Mouse (Mus musculus) natural killer cell, adult 2 months (primary cell): ENCODE data around the gene Olfr1214.
"Not testable (repeated sequence)": the region's sequence is repeated elsewhere in the genome, so short reads cannot be mapped to it uniquely, and the experiment has no call there.

Experiments used
- DNase-seq, 2 experiments: peaks; one replicate each; pipeline ENCODE4 v3.0.0; 2022; ENCODE audit warnings: low spot score in 2 of 2

Olfr1214 gene

DNA sequence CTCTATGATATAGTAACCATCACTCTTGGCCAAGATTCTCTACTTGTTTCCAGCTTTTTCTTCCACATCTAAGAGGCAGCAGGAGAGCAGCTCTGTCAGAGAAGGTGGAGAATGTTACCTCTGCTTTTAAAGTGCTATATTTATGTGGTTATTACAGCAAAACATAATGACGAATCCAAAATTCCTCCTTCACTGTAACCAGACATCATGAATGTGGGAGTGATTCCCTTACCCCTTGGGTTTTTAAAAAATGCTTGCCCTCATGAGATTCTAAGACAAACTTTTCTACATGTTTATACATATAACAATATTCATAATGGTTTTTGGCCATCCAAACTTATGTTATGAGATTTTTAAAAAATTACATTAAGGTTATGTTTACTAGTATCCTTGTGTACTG, at the start of gene Olfr1214:
Gene Olfr1214, minus strand, starts transcription at position 101 of the 400 bp plus-strand sequence.
- no peak for DNase-seq

DNA sequence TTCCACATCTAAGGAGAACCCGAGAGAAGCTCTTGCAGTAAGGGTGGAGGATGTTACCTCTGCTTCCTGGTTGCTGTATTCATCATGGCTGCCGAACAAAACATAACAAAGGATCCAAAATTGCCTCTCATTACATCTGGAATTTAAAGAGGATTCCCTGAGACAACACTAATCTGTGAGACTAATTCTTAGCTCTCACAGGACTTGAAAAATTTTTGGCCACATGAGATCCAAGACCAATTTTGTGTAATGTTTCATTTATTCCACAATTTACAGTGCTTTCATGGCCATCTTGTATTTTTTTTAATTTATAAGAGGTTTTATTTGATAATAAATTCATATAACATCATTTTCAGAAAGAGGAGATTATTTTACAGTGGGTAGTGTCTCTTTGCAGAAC, 39.5 kb upstream of the Olfr1214 start, which contains the start of gene Olfr1217:
Gene Olfr1217, minus strand, starts transcription at position 101 of the 400 bp plus-strand sequence.
- DNase-seq = no peak

DNA sequence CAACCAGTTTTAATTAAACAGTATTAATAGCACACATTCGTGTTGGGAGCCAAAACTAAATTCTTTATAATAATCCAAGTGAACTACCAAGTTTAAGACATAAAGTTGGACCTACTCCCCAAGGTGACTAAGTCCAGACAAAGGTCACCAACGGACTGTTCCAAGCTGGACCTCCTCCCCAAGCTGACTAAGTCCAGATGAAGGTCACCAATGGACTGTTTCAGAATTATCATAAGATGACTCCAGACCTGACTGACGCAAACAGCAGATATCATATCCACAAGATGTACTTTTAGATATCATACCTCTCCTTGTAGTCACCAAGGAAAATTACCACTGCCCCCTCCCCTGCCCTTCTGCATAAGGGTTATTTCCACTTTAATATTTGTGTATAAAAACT, 29.0 kb upstream of the Olfr1214 start:
- not testable (repeated sequence) for DNase-seq

DNA sequence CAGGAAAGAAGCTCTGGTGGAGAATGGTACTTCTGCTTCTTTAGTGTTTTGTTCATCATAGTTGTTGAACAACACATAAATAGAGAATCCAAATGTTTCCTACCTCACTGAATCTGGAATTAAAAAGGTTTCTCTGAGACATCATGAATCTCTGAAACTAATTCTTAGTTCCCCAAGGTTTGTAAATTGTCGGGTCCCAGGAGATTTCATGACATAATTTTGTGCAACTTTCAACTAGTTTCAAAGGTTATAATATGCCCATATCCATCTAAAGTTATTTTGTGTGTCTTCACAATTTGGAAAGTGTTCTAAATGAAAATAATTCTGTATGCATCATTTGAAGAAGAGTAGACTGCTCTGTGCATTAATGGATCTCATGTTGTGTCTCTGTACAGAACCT, 25.8 kb upstream of the Olfr1214 start, which contains the start of gene Olfr1216:
Gene Olfr1216, minus strand, starts transcription at position 101 of the 400 bp plus-strand sequence.
- no peak for DNase-seq

DNA sequence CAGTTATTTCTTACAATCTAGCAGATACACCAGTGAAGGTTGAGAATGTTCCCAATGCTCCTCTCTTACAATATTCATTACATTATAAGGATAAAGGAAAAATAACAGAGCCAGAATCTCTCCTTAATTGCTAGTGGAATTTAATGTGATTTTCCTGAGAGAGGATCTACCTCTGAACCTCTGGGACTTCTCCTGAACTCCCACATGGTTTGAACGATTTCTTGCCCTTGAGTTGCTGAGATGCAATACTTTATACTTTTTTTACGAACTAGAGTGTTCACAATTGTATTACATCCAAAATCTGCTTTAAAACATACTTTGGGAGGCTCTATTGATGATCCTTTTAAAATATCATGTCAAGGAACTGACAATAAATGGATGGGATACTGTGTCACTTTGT, 14.4 kb upstream of the Olfr1214 start, which contains the start of gene Olfr1215:
Gene Olfr1215, minus strand, starts transcription at position 101 of the 400 bp plus-strand sequence.
- no peak for DNase-seq

DNA sequence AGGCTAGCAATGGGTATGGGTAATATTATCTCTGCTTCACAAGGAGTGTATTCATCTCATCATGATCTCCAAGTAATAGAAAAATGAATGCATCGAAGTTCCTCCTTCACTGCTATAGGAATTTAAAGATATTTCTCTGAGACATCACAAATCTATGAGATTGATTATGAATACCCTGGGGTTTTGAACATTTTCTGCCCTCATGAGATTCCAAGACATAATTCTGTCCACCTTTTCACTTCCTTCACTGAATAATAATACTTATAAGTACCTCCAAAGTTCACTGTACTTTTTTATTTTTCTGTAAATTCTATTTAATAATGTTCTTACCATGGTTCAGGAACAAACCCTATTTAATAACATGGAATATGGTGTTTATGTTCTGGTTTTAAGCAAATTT, 12.3 kb downstream of the Olfr1214 start, which contains the start of gene Gm13762:
Gene Gm13762, minus strand, starts transcription at position 101 of the 400 bp plus-strand sequence.
- no peak for DNase-seq

DNA sequence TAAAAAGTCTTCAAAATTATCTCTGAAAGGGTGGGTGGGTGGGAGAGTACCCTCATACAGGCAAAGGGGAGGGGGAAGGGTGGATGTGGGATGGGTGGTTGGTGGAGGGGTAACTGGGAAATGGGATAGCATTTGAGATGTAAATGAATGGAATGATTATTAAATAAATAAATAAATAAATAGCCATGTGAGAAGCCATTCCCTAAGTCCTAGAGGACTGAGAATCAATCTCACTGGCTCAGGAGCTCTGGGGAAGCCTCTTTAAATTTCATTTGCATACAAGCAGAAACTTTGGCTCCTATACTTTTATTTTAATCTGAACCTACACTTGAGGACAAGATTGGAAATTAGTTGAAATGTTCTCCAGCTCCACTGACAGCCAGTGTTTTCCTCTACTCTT, 38.8 kb downstream of the Olfr1214 start, which contains the start of gene Olfr1212:
Gene Olfr1212, plus strand, starts transcription at position 301 of the 400 bp plus-strand sequence.
- DNase-seq = no peak

DNA sequence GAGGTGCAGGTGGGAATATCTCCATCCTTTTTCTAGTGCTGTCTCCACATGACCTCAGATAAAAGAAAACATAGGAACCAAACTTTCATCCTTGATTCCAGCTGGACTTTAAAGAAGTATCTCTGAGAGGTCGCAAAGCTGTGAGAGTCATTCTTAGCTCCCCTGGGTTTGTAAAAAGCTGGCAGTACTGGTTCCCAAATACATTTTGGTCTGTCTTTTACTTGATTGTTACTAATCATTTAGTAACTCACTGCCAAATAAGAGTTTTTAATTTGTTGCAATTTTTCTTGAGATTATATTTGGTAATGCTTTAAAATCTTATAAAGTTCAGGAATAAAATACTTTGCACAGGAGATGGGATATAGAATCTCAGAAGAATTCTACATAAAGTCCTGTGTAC, 54.4 kb downstream of the Olfr1214 start, which contains the start of gene Olfr1211:
Gene Olfr1211, minus strand, starts transcription at position 101 of the 400 bp plus-strand sequence.
- no peak for DNase-seq
